Mouse (Mus musculus) lung, postnatal 0 days (tissue): ENCODE data around the gene Lmo1.

Source experiments
- CTCF ChIP-seq: IDR thresholded peaks from 2 replicates; pipeline ENCODE4 v1.5.1; 2016; ENCODE audit warnings: antibody characterized with exemption, mild to moderate bottlenecking
- EP300 ChIP-seq: IDR thresholded peaks from 2 replicates; pipeline ENCODE4 v1.6.1; 2016; ENCODE audit warnings: antibody characterized with exemption, mild to moderate bottlenecking, control low read depth

- peak; percentile 95 for TF ChIP-seq CTCF
- no peak for TF ChIP-seq EP300
Observed at GRCm38 (mm10) chr7:109139405-109139804, 35.6 kb downstream of the Lmo1 start.
